Mouse (Mus musculus) intestine, postnatal 0 days (tissue): ENCODE measurements around the gene Susd3. TPM values are rescaled to one million over a fixed set of nuclear protein-coding genes. Genes with fewer than 3 reads are reported as not detected.

Experiments used
- ATAC-seq: fragments of 200-750 bp; cut with Nextera tagmentation; 2 replicates; pipeline ENCODE4 v1.8.0; 2017; ENCODE audit warnings: mild to moderate bottlenecking, moderate TSS enrichment, moderate library complexity
- H3K27ac ChIP-seq: fragments of 300-500 bp; sonication (generic); 2 replicates; pipeline ENCODE4 v1.5.1; 2014; ENCODE audit warnings: mild to moderate bottlenecking, low read depth, low read length, moderate library complexity
- H3K27me3 ChIP-seq: fragments of 300-500 bp; sonication (generic); replicated peaks from 2 replicates; pipeline ENCODE4 v1.6.1; 2014; ENCODE audit warnings: low read length, mixed read lengths; ENCODE audit not compliant: control insufficient read depth, insufficient read depth
- H3K36me3 ChIP-seq: fragments of 300-500 bp; sonication (generic); 2 replicates; pipeline ENCODE4 v1.6.1; 2014; ENCODE audit warnings: mild to moderate bottlenecking, moderate library complexity; ENCODE audit not compliant: control insufficient read depth, insufficient read depth
- H3K4me1 ChIP-seq: fragments of 300-500 bp; sonication (generic); replicated peaks from 2 replicates; pipeline ENCODE4 v1.6.1; 2014; ENCODE audit warnings: antibody characterized with exemption, low read length, mixed read lengths; ENCODE audit not compliant: control insufficient read depth, insufficient read depth
- H3K4me2 ChIP-seq: fragments of 300-500 bp; sonication (generic); replicated peaks from 2 replicates; pipeline ENCODE4 v1.6.1; 2014; ENCODE audit warnings: low read depth, mild to moderate bottlenecking, moderate library complexity
- H3K4me3 ChIP-seq: fragments of 300-500 bp; sonication (generic); 2 replicates; pipeline ENCODE4 v1.5.1; 2014; ENCODE audit warnings: low read depth, low read length
- H3K9ac ChIP-seq: fragments of 300-500 bp; sonication (generic); 2 replicates; pipeline ENCODE4 v1.6.1; 2014; ENCODE audit warnings: mild to moderate bottlenecking, low read depth, low read length
- H3K9me3 ChIP-seq: fragments of 300-500 bp; sonication (generic); 2 replicates; pipeline ENCODE4 v1.6.1; 2016; ENCODE audit warnings: mixed run types; ENCODE audit not compliant: control insufficient read depth
- CTCF ChIP-seq: sonication (generic); IDR thresholded peaks from 2 replicates; pipeline ENCODE4 v1.5.1; 2016; ENCODE audit warnings: low read depth, mild to moderate bottlenecking, control low read depth, antibody characterized with exemption, moderate library complexity
- WGBS: fragments of 180-500 bp; shearing (Covaris S2); extraction: QIAGEN DNeasy Blood & Tissue Kit; methylation state at CpG from one replicate; pipeline ENCODE4 v1.1.7; 2014; 5-methylcytosine and 5-hydroxymethylcytosine counted together
- polyA plus RNA-seq: library from polyadenylated mRNA; unstranded; fragments of >200 nt; fragmentation: Nextera tagmentation; extraction: Ambion mirVana; gene quantifications from 2 replicates; pipeline ENCODE4 v1.2.1, GENCODE M21; 2015

Susd3 gene
- polyA plus RNA-seq, 1 experiment from 2014 or later: 1.3 TPM

GRCm38 (mm10) chr13:49225159-49225558 lies 23.3 kb downstream of the Susd3 start:
- no peak for ATAC-seq
- TF ChIP-seq CTCF: no peak
- Histone ChIP-seq H3K36me3 (no peaks in the 10 kb centered on the region), H3K27me3 (no peaks in the 10 kb centered on the region; the same call in 1 of the 2 replicates), H3K4me1 (no peaks in the 10 kb centered on the region), H3K27ac (no peak overlapping the region), H3K4me3 (no peak overlapping the region), H3K9ac (no peak overlapping the region), H3K4me2 (no peak overlapping the region), H3K9me3 (0 out of 2 replicates have a peak, but pooled peaks cover 3% of the 10 kb centered on the region)
- WGBS: 73% methylated on average over 3 of the region's 3 CpGs

GRCm38 (mm10) chr13:49224729-49225128 lies 23.8 kb downstream of the Susd3 start:
- no peaks in the 10 kb centered on the region for H3K4me1 ChIP-seq
- no peak for TF ChIP-seq CTCF
- H3K4me2 ChIP-seq: no peak overlapping the region
- H3K36me3 ChIP-seq: no peaks in the 10 kb centered on the region
- no peak overlapping the region for H3K27ac ChIP-seq
- H3K27me3 ChIP-seq: no peaks in the 10 kb centered on the region; the same call in 1 of the 2 replicates
- 0 out of 2 replicates have a peak overlapping the region, but pooled peaks have one; percentile 17 for H3K9ac ChIP-seq
- no peak overlapping the region for H3K4me3 ChIP-seq
- 0 out of 2 replicates have a peak, but pooled peaks cover 3% of the 10 kb centered on the region for H3K9me3 ChIP-seq
- 57% methylated on average over 6 of the region's 6 CpGs for WGBS
- no peak for ATAC-seq

GRCm38 (mm10) chr13:49224314-49224713 lies 24.2 kb downstream of the Susd3 start:
- no peak overlapping the region for H3K27ac ChIP-seq
- no peaks in the 10 kb centered on the region for H3K36me3 ChIP-seq
- 0 out of 2 replicates have a peak overlapping the region, but pooled peaks have one; percentile 17 for H3K9ac ChIP-seq
- TF ChIP-seq CTCF: no peak
- H3K4me2 ChIP-seq: no peak overlapping the region
- no peaks in the 10 kb centered on the region; the same call in 1 of the 2 replicates for H3K27me3 ChIP-seq
- ATAC-seq: 0 out of 2 replicates have a peak, but pooled peaks have one; percentile 15
- WGBS: 15% methylated on average over 10 of the region's 10 CpGs
- 0 out of 2 replicates have a peak, but pooled peaks cover 3% of the 10 kb centered on the region for H3K9me3 ChIP-seq
- no peaks in the 10 kb centered on the region for H3K4me1 ChIP-seq
- no peak overlapping the region for H3K4me3 ChIP-seq

GRCm38 (mm10) chr13:49220912-49221311 lies 27.6 kb downstream of the Susd3 start:
- TF ChIP-seq CTCF: peak; percentile 43
- Histone ChIP-seq H3K4me2 (no peak overlapping the region), H3K27ac (no peak overlapping the region), H3K9me3 (0 out of 2 replicates have a peak, but pooled peaks cover 3% of the 10 kb centered on the region), H3K9ac (no peak overlapping the region), H3K36me3 (no peaks in the 10 kb centered on the region), H3K27me3 (no peaks in the 10 kb centered on the region; the same call in 1 of the 2 replicates), H3K4me3 (no peak overlapping the region), H3K4me1 (peaks cover 6% of the 10 kb centered on the region; the same call in 1 of the 2 replicates)
- no peak for ATAC-seq
- 31% methylated on average over 5 of the region's 5 CpGs for WGBS

GRCm38 (mm10) chr13:49219367-49219766 lies 29.1 kb downstream of the Susd3 start:
- no peak for ATAC-seq
- Histone ChIP-seq H3K27me3 (no peaks in the 10 kb centered on the region; the same call in 1 of the 2 replicates), H3K9ac (no peak overlapping the region), H3K4me2 (no peak overlapping the region), H3K9me3 (0 out of 2 replicates have a peak, but pooled peaks cover 3% of the 10 kb centered on the region), H3K4me1 (peaks cover 6% of the 10 kb centered on the region; the same call in 1 of the 2 replicates), H3K4me3 (no peak overlapping the region), H3K36me3 (no peaks in the 10 kb centered on the region), H3K27ac (no peak overlapping the region)
- no peak for TF ChIP-seq CTCF
- WGBS: 83% methylated on average over 4 of the region's 4 CpGs

GRCm38 (mm10) chr13:49218651-49219050 lies 29.9 kb downstream of the Susd3 start:
- 63% methylated on average over 3 of the region's 3 CpGs for WGBS
- no peak for TF ChIP-seq CTCF
- H3K9me3 ChIP-seq: 0 out of 2 replicates have a peak, but pooled peaks cover 3% of the 10 kb centered on the region
- H3K9ac ChIP-seq: no peak overlapping the region
- no peak for ATAC-seq
- H3K4me1 ChIP-seq: peaks cover 12% of the 10 kb centered on the region
- no peak overlapping the region for H3K27ac ChIP-seq
- H3K4me3 ChIP-seq: no peak overlapping the region
- no peak overlapping the region for H3K4me2 ChIP-seq
- no peaks in the 10 kb centered on the region for H3K36me3 ChIP-seq
- no peaks in the 10 kb centered on the region; the same call in 1 of the 2 replicates for H3K27me3 ChIP-seq
